Mouse (Mus musculus): ENCODE measurements around the gene Hes3.

GRCm38 (mm10) chr4:152318517-152319234 lies 27.2 kb upstream of the Hes3 start, which contains the start of gene Rnf207:
- peak; percentile 65 for TF ChIP-seq CTCF (IDR thresholded peaks at IDR 0.05; ENCODE audit: borderline replicate concordance, insufficient read depth, low read depth, low read length)
- no peak for TF ChIP-seq POLR2A (IDR thresholded peaks at IDR 0.05; ENCODE audit: borderline replicate concordance, insufficient read depth, low read length)
